Mouse (Mus musculus): ENCODE results near the gene Mrpl1. TPM values are rescaled to one million over a fixed set of nuclear protein-coding genes. Genes with fewer than 3 reads are reported as not detected.

Mrpl1 gene
- polyA plus RNA-seq, 1 experiment from 2014 or later, result 16.3 TPM

DNA sequence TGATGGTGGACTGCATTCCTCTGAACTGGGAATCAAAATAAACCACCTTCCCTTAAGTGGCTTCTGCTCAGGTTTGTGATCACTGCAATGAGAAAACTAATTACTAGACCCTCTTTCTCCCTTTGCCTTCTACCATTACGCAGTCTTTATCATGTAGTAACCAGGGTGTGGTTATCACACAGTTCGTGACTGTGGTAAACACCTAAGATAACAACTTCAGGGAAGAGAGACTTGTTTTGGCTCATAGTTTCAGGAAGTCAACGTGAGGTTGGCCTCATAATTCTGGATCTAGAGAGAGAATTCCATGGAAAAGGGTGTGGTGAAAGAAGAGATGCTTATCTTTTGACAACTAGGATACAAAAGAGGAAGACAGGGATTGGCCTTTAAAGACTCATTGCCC lies 9.0 kb upstream of the Mrpl1 start:
- H3K36me3 ChIP-seq (ENCODE audit: control insufficient read depth, insufficient read depth, low read length), result no peaks in the 10 kb centered on the region
- 80% methylated on average over 3 of the region's 3 CpGs for WGBS
- no peaks in the 10 kb centered on the region for H3K4me1 ChIP-seq (ENCODE audit: control insufficient read depth, insufficient read depth, low read depth, low read length)
- H3K4me2 ChIP-seq (ENCODE audit: low read length), result no peak overlapping the region
- H3K27me3 ChIP-seq (replicated peaks; ENCODE audit: control insufficient read depth, insufficient read depth, low read length), result no peaks in the 10 kb centered on the region
- no peak overlapping the region for H3K4me3 ChIP-seq (ENCODE audit: low read length)
- H3K9me3 ChIP-seq (ENCODE audit: control insufficient read depth, low read length), result no peaks in the 10 kb centered on the region
- H3K9ac ChIP-seq (ENCODE audit: low read depth, low read length), result no peak overlapping the region
- no peak overlapping the region for H3K27ac ChIP-seq (ENCODE audit: low read depth, low read length)
- no peak for ATAC-seq

DNA sequence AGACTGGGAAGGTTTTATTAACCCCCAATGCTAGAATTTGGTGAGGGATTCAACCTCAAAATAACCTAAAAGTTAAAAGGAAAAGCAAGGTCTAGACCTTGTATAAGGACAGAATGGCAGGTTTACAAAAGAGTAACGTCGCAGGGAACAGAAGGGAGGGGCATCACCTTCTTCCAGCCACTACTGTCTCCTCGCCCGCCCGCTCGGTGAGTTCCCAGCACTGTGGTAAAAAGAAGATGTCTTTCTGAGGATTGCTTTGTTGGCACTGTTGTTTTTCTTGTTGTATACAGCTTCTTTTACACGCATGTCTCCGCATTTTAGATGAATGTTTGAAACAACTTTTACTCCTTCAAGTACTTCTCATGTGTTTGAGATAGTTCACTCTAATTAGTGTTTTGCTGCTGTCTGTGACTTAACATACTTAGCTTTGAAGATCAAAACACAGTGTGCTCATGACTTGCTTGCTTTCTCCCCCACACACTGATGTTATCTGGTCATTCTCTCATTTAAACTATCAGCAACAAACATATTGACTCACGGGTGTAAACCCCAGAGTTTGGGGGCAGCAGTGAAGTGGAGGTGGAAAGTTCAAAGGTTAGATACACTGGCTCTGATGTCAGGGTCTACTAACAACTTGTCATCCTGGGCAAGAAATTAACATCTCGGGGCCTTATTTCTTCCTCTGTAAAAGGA lies 7.7 kb upstream of the Mrpl1 start:
- Histone ChIP-seq H3K4me2 (ENCODE audit: low read length) (no peak overlapping the region), H3K36me3 (ENCODE audit: control insufficient read depth, insufficient read depth, low read length) (no peaks in the 10 kb centered on the region), H3K9ac (ENCODE audit: low read depth, low read length) (no peak overlapping the region), H3K9me3 (ENCODE audit: control insufficient read depth, low read length) (no peaks in the 10 kb centered on the region), H3K27me3 (replicated peaks; ENCODE audit: control insufficient read depth, insufficient read depth, low read length) (no peaks in the 10 kb centered on the region), H3K4me1 (ENCODE audit: control insufficient read depth, insufficient read depth, low read depth, low read length) (no peaks in the 10 kb centered on the region; the same call in 1 of the 2 replicates), H3K4me3 (ENCODE audit: low read length) (no peak overlapping the region), H3K27ac (ENCODE audit: low read depth, low read length) (no peak overlapping the region)
- WGBS, result 78% methylated on average over 10 of the region's 10 CpGs
- no peak for ATAC-seq

DNA sequence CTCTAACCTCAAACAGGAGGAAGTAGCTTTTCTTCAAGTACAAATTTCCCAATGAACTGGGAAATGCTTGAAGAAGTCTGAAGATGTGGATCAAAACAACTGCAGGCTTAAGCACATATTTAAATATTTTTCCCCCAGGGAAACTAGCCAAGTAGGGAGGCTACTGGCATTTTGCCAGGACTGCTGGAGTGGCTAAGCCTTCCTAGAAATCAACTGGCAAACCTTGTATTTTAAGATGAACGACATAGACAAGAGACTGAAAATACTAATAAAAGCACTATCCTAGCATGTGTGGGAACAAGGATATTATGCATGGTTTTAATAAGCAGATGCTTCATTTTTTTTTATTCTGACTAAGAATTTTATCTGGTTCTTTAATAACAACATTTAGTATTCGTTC lies 2.4 kb upstream of the Mrpl1 start:
- Histone ChIP-seq H3K4me1 (ENCODE audit: control insufficient read depth, insufficient read depth, low read depth, low read length) (peaks cover 11% of the 10 kb centered on the region), H3K4me2 (ENCODE audit: low read length) (no peak overlapping the region), H3K36me3 (ENCODE audit: control insufficient read depth, insufficient read depth, low read length) (no peaks in the 10 kb centered on the region), H3K4me3 (ENCODE audit: low read length) (no peak overlapping the region), H3K9me3 (ENCODE audit: control insufficient read depth, low read length) (no peaks in the 10 kb centered on the region), H3K9ac (ENCODE audit: low read depth, low read length) (no peak overlapping the region), H3K27me3 (replicated peaks; ENCODE audit: control insufficient read depth, insufficient read depth, low read length) (no peaks in the 10 kb centered on the region), H3K27ac (ENCODE audit: low read depth, low read length) (no peak overlapping the region)
- ATAC-seq, result no peak
- 41% methylated on average over 2 of the region's 2 CpGs for WGBS

DNA sequence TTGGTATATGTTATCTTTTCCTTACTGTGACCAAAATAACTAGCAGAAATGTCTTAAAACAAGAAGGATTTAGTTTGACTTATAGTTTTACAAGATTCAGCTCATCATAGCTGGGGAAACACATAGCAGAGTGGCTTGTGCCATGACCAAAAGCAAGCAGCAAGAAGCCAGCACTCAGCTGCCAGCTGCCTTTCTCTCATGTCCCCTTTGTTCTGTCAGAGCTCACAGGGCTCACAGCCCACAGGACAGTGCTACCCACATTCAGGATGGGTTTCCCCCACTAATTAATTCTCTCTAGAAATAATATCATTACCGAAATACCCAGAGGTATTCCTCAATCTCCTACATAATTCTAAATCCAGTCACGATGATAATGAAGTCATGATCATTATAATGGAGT lies 1.8 kb upstream of the Mrpl1 start:
- no peak overlapping the region for H3K27ac ChIP-seq (ENCODE audit: low read depth, low read length)
- H3K36me3 ChIP-seq (ENCODE audit: control insufficient read depth, insufficient read depth, low read length), result no peaks in the 10 kb centered on the region
- H3K9ac ChIP-seq (ENCODE audit: low read depth, low read length), result no peak overlapping the region
- WGBS, result 63% methylated on average over 2 of the region's 2 CpGs
- H3K4me3 ChIP-seq (ENCODE audit: low read length), result no peak overlapping the region
- H3K9me3 ChIP-seq (ENCODE audit: control insufficient read depth, low read length), result no peaks in the 10 kb centered on the region
- no peak for ATAC-seq
- no peak overlapping the region for H3K4me2 ChIP-seq (ENCODE audit: low read length)
- H3K4me1 ChIP-seq (ENCODE audit: control insufficient read depth, insufficient read depth, low read depth, low read length), result peaks cover 11% of the 10 kb centered on the region
- no peaks in the 10 kb centered on the region for H3K27me3 ChIP-seq (replicated peaks; ENCODE audit: control insufficient read depth, insufficient read depth, low read length)

DNA sequence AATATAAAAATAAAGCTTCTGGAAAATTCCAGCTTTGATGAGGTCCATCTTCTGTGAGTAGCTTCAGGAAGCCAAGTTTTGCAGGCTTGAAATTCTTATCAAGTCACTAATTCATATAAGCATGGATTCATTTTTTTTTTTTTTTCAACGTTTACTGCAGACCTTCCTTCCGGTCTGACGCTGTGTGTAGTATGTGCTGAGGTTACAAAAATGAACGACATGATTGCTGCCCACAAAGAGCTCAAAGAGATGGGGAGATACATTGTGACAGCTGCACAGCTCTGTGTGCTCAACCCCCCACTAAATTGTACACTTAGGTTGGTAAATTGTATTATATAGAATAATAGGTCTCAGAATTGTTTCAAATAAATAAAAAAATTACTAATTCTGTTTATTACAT lies 750 bp upstream of the Mrpl1 start:
- WGBS, result 59% methylated on average over 4 of the region's 4 CpGs
- no peak overlapping the region for H3K9ac ChIP-seq (ENCODE audit: low read depth, low read length)
- no peak overlapping the region for H3K27ac ChIP-seq (ENCODE audit: low read depth, low read length)
- peaks cover 11% of the 10 kb centered on the region for H3K4me1 ChIP-seq (ENCODE audit: control insufficient read depth, insufficient read depth, low read depth, low read length)
- no peaks in the 10 kb centered on the region for H3K9me3 ChIP-seq (ENCODE audit: control insufficient read depth, low read length)
- H3K4me3 ChIP-seq (ENCODE audit: low read length), result no peak overlapping the region
- no peak overlapping the region for H3K4me2 ChIP-seq (ENCODE audit: low read length)
- no peaks in the 10 kb centered on the region for H3K36me3 ChIP-seq (ENCODE audit: control insufficient read depth, insufficient read depth, low read length)
- no peaks in the 10 kb centered on the region for H3K27me3 ChIP-seq (replicated peaks; ENCODE audit: control insufficient read depth, insufficient read depth, low read length)
- ATAC-seq, result no peak

DNA sequence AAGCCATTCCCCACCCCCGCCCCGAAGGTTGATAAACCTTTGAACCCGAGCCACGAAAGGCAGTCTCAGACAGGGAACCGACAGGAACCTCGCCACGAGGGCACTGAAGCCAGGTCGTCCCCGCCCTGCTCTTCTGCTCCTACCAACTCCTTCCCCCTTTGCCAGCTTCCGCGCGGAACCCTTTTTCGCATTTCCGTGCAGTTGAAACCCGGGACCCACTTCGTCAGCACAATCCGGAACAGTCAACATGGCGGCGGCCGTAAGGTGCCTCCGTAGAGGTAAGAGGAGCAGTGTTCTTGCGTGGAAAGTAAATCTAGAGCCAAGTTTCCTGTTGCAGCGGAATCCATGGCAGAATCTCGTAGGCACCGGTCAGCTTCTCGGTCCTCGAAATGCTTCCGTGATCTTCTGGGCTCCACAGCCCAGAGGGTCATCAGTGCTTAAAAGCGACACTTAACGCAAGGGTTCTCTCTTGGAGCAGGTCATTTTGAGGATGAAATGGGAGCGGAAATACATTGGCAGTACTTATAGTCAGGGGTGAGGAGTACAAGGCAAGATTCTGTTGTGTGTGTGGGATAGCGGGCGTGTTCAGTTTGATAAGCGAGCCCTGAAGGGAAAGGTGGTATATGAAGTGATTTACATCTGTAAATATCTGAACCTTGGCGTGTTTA lies 757 bp downstream of the Mrpl1 start:
- H3K9me3 ChIP-seq (ENCODE audit: control insufficient read depth, low read length), result no peaks in the 10 kb centered on the region
- H3K4me2 ChIP-seq (ENCODE audit: low read length), result peak overlapping the region; percentile 80
- WGBS, result under 1% methylated on average over 35 of the region's 35 CpGs
- no peaks in the 10 kb centered on the region for H3K27me3 ChIP-seq (replicated peaks; ENCODE audit: control insufficient read depth, insufficient read depth, low read length)
- peaks cover 2% of the 10 kb centered on the region; the same call in 1 of the 2 replicates for H3K36me3 ChIP-seq (ENCODE audit: control insufficient read depth, insufficient read depth, low read length)
- H3K4me3 ChIP-seq (ENCODE audit: low read length), result peak overlapping the region; percentile 69
- H3K27ac ChIP-seq (ENCODE audit: low read depth, low read length), result peak overlapping the region; percentile 65
- ATAC-seq, result peak; percentile 97
- H3K4me1 ChIP-seq (ENCODE audit: control insufficient read depth, insufficient read depth, low read depth, low read length), result peaks cover 11% of the 10 kb centered on the region
- H3K9ac ChIP-seq (ENCODE audit: low read depth, low read length), result peak overlapping the region; percentile 70

DNA sequence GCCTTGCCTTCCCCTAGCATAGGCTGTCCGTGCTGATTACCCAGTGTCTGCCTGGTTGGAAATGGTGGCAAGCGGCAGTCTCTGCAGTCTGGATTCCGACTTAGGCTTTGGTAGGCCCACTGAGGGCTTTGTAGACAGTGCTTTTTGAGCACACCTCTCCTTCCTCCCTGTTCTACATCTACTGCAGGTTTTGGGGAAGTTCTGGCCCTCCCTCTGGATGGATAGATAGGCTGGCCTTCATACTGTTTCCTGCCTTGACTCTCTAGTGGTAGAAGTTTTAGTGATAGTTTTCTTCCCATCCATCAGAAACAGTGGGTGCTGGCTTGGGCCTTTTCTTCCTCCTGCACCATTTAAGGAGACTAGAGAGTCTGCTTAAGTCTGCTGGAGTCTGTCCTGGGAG lies 9.4 kb downstream of the Mrpl1 start:
- Histone ChIP-seq H3K4me1 (ENCODE audit: control insufficient read depth, insufficient read depth, low read depth, low read length) (0 out of 2 replicates have a peak, but pooled peaks cover 2% of the 10 kb centered on the region), H3K27ac (ENCODE audit: low read depth, low read length) (no peak overlapping the region), H3K27me3 (replicated peaks; ENCODE audit: control insufficient read depth, insufficient read depth, low read length) (no peaks in the 10 kb centered on the region), H3K4me3 (ENCODE audit: low read length) (no peak overlapping the region), H3K36me3 (ENCODE audit: control insufficient read depth, insufficient read depth, low read length) (peaks cover 2% of the 10 kb centered on the region; the same call in 1 of the 2 replicates), H3K9ac (ENCODE audit: low read depth, low read length) (no peak overlapping the region), H3K4me2 (ENCODE audit: low read length) (no peak overlapping the region), H3K9me3 (ENCODE audit: control insufficient read depth, low read length) (no peaks in the 10 kb centered on the region)
- ATAC-seq, result no peak
- 65% methylated on average over 3 of the region's 3 CpGs for WGBS

DNA sequence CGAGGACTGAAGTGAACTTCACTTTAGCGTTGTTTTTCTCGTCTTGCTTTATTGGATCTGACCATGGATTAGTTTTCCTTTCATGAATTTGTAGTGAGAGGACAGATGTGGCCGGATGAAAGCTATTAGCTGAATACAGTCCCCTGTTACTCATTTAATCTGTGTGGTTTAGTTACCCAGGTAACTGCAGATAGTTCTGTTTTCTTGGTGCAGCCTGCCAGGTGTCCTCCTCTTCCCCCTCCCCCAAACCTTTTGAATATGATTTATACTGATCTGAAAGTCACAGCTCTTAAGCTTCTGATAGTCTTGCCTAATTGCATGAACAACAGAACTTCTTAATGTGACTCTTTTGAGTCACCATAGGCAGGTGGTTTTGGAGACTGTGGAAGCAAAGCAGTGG lies 10.2 kb downstream of the Mrpl1 start:
- no peak overlapping the region for H3K9ac ChIP-seq (ENCODE audit: low read depth, low read length)
- no peak overlapping the region for H3K4me3 ChIP-seq (ENCODE audit: low read length)
- no peaks in the 10 kb centered on the region for H3K27me3 ChIP-seq (replicated peaks; ENCODE audit: control insufficient read depth, insufficient read depth, low read length)
- H3K9me3 ChIP-seq (ENCODE audit: control insufficient read depth, low read length), result no peaks in the 10 kb centered on the region
- 77% methylated on average over 4 of the region's 4 CpGs for WGBS
- peaks cover 2% of the 10 kb centered on the region for H3K36me3 ChIP-seq (ENCODE audit: control insufficient read depth, insufficient read depth, low read length)
- no peak for ATAC-seq
- no peak overlapping the region for H3K4me2 ChIP-seq (ENCODE audit: low read length)
- no peak overlapping the region for H3K27ac ChIP-seq (ENCODE audit: low read depth, low read length)
- 0 out of 2 replicates have a peak, but pooled peaks cover 2% of the 10 kb centered on the region for H3K4me1 ChIP-seq (ENCODE audit: control insufficient read depth, insufficient read depth, low read depth, low read length)

DNA sequence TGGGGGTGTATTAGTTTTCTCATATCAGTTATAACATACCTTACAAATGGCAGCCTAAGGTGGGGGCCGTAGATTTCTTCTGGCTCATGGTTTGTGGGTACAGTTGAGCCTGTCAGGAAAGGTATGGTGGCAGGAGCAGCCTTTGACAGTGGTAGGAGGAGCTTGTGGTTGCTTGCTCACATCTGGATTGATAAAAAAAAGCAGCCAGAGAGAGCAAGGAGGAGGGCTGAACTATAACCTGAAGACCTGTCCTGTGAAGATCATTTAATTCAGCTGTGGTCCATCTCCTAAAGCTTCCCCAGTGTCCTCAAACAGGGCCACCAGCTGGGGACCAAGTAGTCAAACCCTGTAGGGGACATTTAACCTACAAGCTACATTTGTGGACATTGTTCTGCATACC lies 12.0 kb downstream of the Mrpl1 start:
- H3K4me2 ChIP-seq (ENCODE audit: low read length), result no peak overlapping the region
- H3K27me3 ChIP-seq (replicated peaks; ENCODE audit: control insufficient read depth, insufficient read depth, low read length), result no peaks in the 10 kb centered on the region
- peaks cover 2% of the 10 kb centered on the region; the same call in 1 of the 2 replicates for H3K36me3 ChIP-seq (ENCODE audit: control insufficient read depth, insufficient read depth, low read length)
- no peak overlapping the region for H3K27ac ChIP-seq (ENCODE audit: low read depth, low read length)
- no peak overlapping the region for H3K4me3 ChIP-seq (ENCODE audit: low read length)
- H3K9ac ChIP-seq (ENCODE audit: low read depth, low read length), result no peak overlapping the region
- 0 out of 2 replicates have a peak, but pooled peaks cover 2% of the 10 kb centered on the region for H3K4me1 ChIP-seq (ENCODE audit: control insufficient read depth, insufficient read depth, low read depth, low read length)
- ATAC-seq, result 0 out of 2 replicates have a peak, but pooled peaks have one; percentile 20
- WGBS, result 88% methylated on average over 1 of the region's 1 CpGs
- no peaks in the 10 kb centered on the region for H3K9me3 ChIP-seq (ENCODE audit: control insufficient read depth, low read length)
